Mouse (Mus musculus) CH12.LX (cell line): ENCODE data around the gene Myl12a. TPM values are rescaled to one million over a fixed set of nuclear protein-coding genes. Genes with fewer than 3 reads are reported as not detected.
A peak's percentile ranks its signal among the peaks of the same experiment; 100 is the strongest.

ENCODE experiments used
- DNase-seq: peaks from one replicate; pipeline ENCODE4 v3.0.0-alpha.2; 2013; ENCODE audit errors: extremely low read depth
- H3K27ac ChIP-seq: 2 replicates; pipeline ENCODE4 v1.5.1; 2012; ENCODE audit warnings: low read depth, mild to moderate bottlenecking, control low read depth, moderate library complexity; ENCODE audit not compliant: insufficient read depth
- H3K27me3 ChIP-seq: replicated peaks from 2 replicates; pipeline ENCODE3; 2012; ENCODE audit warnings: inconsistent platforms
- H3K36me3 ChIP-seq, 2 experiments: replicated peaks in 1 of 2; 2 replicates each; pipeline versions ENCODE3 to v1.6.1; 2012; ENCODE audit warnings: inconsistent platforms in 1 of 2, low read length in 1 of 2, mild to moderate bottlenecking in 1 of 2, mixed read lengths in 1 of 2, moderate library complexity in 1 of 2; ENCODE audit not compliant: control insufficient read depth in 1 of 2, insufficient read depth in 1 of 2
- H3K4me1 ChIP-seq, 2 experiments: 2 replicates each; pipeline ENCODE4 v1.6.1; 2012; ENCODE audit warnings: inconsistent platforms in 1 of 2, moderate library complexity in 1 of 2; ENCODE audit not compliant: insufficient read depth in 2 of 2, control insufficient read depth in 1 of 2
- H3K4me2 ChIP-seq: 2 replicates; pipeline ENCODE4 v1.6.1; 2012; ENCODE audit warnings: low read depth, mild to moderate bottlenecking, control low read depth; ENCODE audit not compliant: poor library complexity, insufficient read depth, severe bottlenecking
- H3K4me3 ChIP-seq, 3 experiments: fragments of 150-350 bp in 1 of 3; sonication (generic) in 1 of 3; replicated peaks in 1 of 3; 2 replicates each; pipeline versions ENCODE3 to v1.5.1; 2011 to 2012; ENCODE audit warnings: low read depth in 2 of 3, low read length in 2 of 3, mild to moderate bottlenecking in 2 of 3, moderate library complexity in 2 of 3, control low read depth in 1 of 3, improper control_type of control experiment in 1 of 3, inconsistent platforms in 1 of 3, mixed read lengths in 1 of 3; ENCODE audit not compliant: poor library complexity in 1 of 3
- H3K79me2 ChIP-seq: replicated peaks from 2 replicates; pipeline ENCODE4 v1.6.1; 2012; ENCODE audit warnings: mild to moderate bottlenecking, moderate library complexity; ENCODE audit not compliant: control insufficient read depth, poor library complexity, insufficient read depth, severe bottlenecking; ENCODE audit errors: extremely low read depth
- H3K9ac ChIP-seq: 2 replicates; pipeline ENCODE4 v1.6.1; 2012; ENCODE audit warnings: low read depth, mild to moderate bottlenecking, control low read depth, moderate library complexity; ENCODE audit not compliant: insufficient read depth
- H3K9me3 ChIP-seq: replicated peaks from 2 replicates; pipeline ENCODE3; 2012; ENCODE audit warnings: low read length, inconsistent platforms, mixed read lengths
- ELF1 ChIP-seq: IDR thresholded peaks from 2 replicates; pipeline ENCODE4 v1.6.1; 2014; ENCODE audit warnings: low read depth, mild to moderate bottlenecking, inconsistent platforms, low read length, improper control_type of control experiment
- GABPA ChIP-seq: IDR thresholded peaks from 2 replicates; pipeline ENCODE4 v1.6.1; 2012; ENCODE audit warnings: low read depth, low read length, improper control_type of control experiment, inconsistent platforms; ENCODE audit not compliant: insufficient replicate concordance
- IRF4 ChIP-seq: IDR thresholded peaks from 2 replicates; pipeline ENCODE4 v1.6.1; 2014; ENCODE audit warnings: low read depth, mild to moderate bottlenecking, inconsistent platforms, low read length, improper control_type of control experiment
- JUN ChIP-seq: IDR thresholded peaks from 2 replicates; pipeline ENCODE4 v1.6.1; 2011; ENCODE audit warnings: low read depth, mild to moderate bottlenecking, low read length, improper control_type of control experiment, moderate library complexity; ENCODE audit not compliant: insufficient read depth
- MAX ChIP-seq: IDR thresholded peaks from 2 replicates; pipeline ENCODE4 v1.6.1; 2011; ENCODE audit warnings: low read length, improper control_type of control experiment
- MXI1 ChIP-seq: IDR thresholded peaks from 2 replicates; pipeline ENCODE4 v1.6.1; 2011; ENCODE audit warnings: mild to moderate bottlenecking, low read depth, low read length, improper control_type of control experiment
- RCOR1 ChIP-seq: conservative IDR thresholded peaks from 2 replicates; pipeline ENCODE4 v1.6.1; 2012; ENCODE audit warnings: low read depth, mild to moderate bottlenecking, inconsistent platforms, low read length, improper control_type of control experiment
- TBP ChIP-seq: conservative IDR thresholded peaks from 2 replicates; pipeline ENCODE4 v1.6.1; 2011; ENCODE audit warnings: low read depth, low read length, improper control_type of control experiment
- UBTF ChIP-seq: IDR thresholded peaks from 2 replicates; pipeline ENCODE4 v1.6.1; 2012; ENCODE audit warnings: low read depth, mild to moderate bottlenecking, inconsistent platforms, low read length, improper control_type of control experiment, moderate library complexity
- USF2 ChIP-seq: conservative IDR thresholded peaks from 2 replicates; pipeline ENCODE4 v1.6.1; 2011; ENCODE audit warnings: low read depth, low read length, improper control_type of control experiment
- ZNF384 ChIP-seq: IDR thresholded peaks from 2 replicates; pipeline ENCODE4 v1.6.1; 2012; ENCODE audit warnings: low read depth, low read length, improper control_type of control experiment, inconsistent platforms
- dilution Hi-C: fragments of 300-500 bp; cut with MboI; formaldehyde crosslinking; loops from 2 replicates; pipeline ENCODE4 v1.14.3; 2020; ENCODE audit warnings: low sequenced_read_pairs; ENCODE audit not compliant: extremely low pct_unique_long_range_greater_than_20kb, extremely low pct_ligation_motif_present
- in situ Hi-C: fragments of 300-500 bp; cut with MboI; formaldehyde crosslinking; loops from 3 replicates; pipeline ENCODE4 v1.14.3; 2019; ENCODE audit warnings: low sequenced_read_pairs, low pct_ligation_motif_present, low pct_unique_long_range_greater_than_20kb, mixed read lengths
- polyA plus RNA-seq: library from polyadenylated mRNA; unstranded; fragments of >175 nt; gene quantifications from 2 replicates; pipeline ENCODE4 v1.2.1, GENCODE M21; 2012; ENCODE audit warnings: low read depth; ENCODE audit not compliant: insufficient read length
- total RNA-seq, 2 experiments: library from RNA; depleted of rRNA; stranded (reverse); fragments of 300-350 nt in 1 of 2; fragments of >200 nt in 1 of 2; gene quantifications; 2 replicates each; pipeline ENCODE4 v1.2.3; 2012 to 2014

Myl12a gene
- total and polyA plus RNA-seq, 3 experiments = 163 to 285 (median 246) TPM

GRCm38 (mm10) chr17:71002081-71002743 lies 466 bp downstream of the Myl12a start, which contains the start of gene Myom1 (continued):
- TF ChIP-seq UBTF (no peak), ZNF384 (0 out of 2 replicates have a peak, but pooled peaks have one; percentile 11), MAX (peak; percentile 94), GABPA (no peak), IRF4 (peak; percentile 42; the same call in 1 of the 2 replicates), USF2 (peak; percentile 95), JUN (no peak; the same call in 1 of the 2 replicates), RCOR1 (no peak), ELF1 (peak; percentile 93)

GRCm38 (mm10) chr17:71001699-71002080 lies 988 bp downstream of the Myl12a start:
- Histone ChIP-seq H3K27me3 (no peaks in the 10 kb centered on the region), H3K9me3 (no peaks in the 10 kb centered on the region), H3K36me3 (peaks cover 0 to 17% of the 10 kb centered on the region in 2 experiments), H3K27ac (peak overlapping the region; percentile 65), H3K4me2 (no peak overlapping the region), H3K79me2 (peaks cover 46% of the 10 kb centered on the region), H3K4me1 (peaks cover 9 to 47% of the 10 kb centered on the region in 2 experiments), H3K9ac (peak overlapping the region; percentile 92), H3K4me3 (peak overlapping the region; percentile 87 to 91 (median 91))
- no peak for DNase-seq
- in situ Hi-C loops (no loop called here), dilution Hi-C loops (no loop called here)
- TF ChIP-seq MXI1 (0 out of 2 replicates have a peak, but pooled peaks have one; percentile 17), TBP (no peak), UBTF (peak; percentile 82; the same call in 1 of the 2 replicates)

GRCm38 (mm10) chr17:71001067-71001466 lies 1.6 kb downstream of the Myl12a start:
- H3K4me2 ChIP-seq = peak overlapping the region; percentile 83
- dilution Hi-C loops = no loop called here
- H3K27ac ChIP-seq = no peak overlapping the region
- TF ChIP-seq TBP (0 out of 2 replicates have a peak, but pooled peaks have one; percentile 10), ELF1 (peak; percentile 41; the same call in 1 of the 2 replicates), JUN (no peak)
- TF ChIP-seq, all 38 proteins: peak for 2
- in situ Hi-C loops = no loop called here
- peak overlapping the region; percentile 92 for H3K9ac ChIP-seq
- peaks cover 13 to 52% of the 10 kb centered on the region in 2 experiments for H3K4me1 ChIP-seq
- no peaks in the 10 kb centered on the region for H3K9me3 ChIP-seq
- peaks cover 52% of the 10 kb centered on the region for H3K79me2 ChIP-seq
- DNase-seq = no peak
- peaks cover 6 to 22% of the 10 kb centered on the region in 2 experiments for H3K36me3 ChIP-seq
- no peaks in the 10 kb centered on the region for H3K27me3 ChIP-seq
- H3K4me3 ChIP-seq = peak overlapping the region; percentile 87 to 91 (median 91)
